Mouse (Mus musculus) CH12.LX (cell line): ENCODE results near the gene Ndrg2.

Experiments used
- CHD1 ChIP-seq: IDR thresholded peaks from 2 replicates; pipeline ENCODE4 v1.6.1; 2012; ENCODE audit warnings: low read depth, low read length, improper control_type of control experiment, inconsistent platforms
- CHD2 ChIP-seq: IDR thresholded peaks from 2 replicates; pipeline ENCODE4 v1.6.1; 2011; ENCODE audit warnings: low read length, improper control_type of control experiment
- CTCF ChIP-seq, 2 experiments: IDR thresholded peaks in 1 of 2; conservative IDR thresholded peaks in 1 of 2; 2 replicates each; pipeline ENCODE4 v1.5.1; 2011 to 2012; ENCODE audit warnings: low read depth in 2 of 2, low read length in 2 of 2, improper control_type of control experiment in 1 of 2, inconsistent platforms in 1 of 2, mild to moderate bottlenecking in 1 of 2, moderate library complexity in 1 of 2
- EP300 ChIP-seq: IDR thresholded peaks from 2 replicates; pipeline ENCODE4 v1.6.1; 2011; ENCODE audit warnings: low read length, improper control_type of control experiment
- JUND ChIP-seq: conservative IDR thresholded peaks from 2 replicates; pipeline ENCODE4 v1.6.1; 2011; ENCODE audit warnings: low read depth, low read length, improper control_type of control experiment
- MAX ChIP-seq: IDR thresholded peaks from 2 replicates; pipeline ENCODE4 v1.6.1; 2011; ENCODE audit warnings: low read length, improper control_type of control experiment
- NELFE ChIP-seq: IDR thresholded peaks from 2 replicates; pipeline ENCODE4 v1.6.1; 2011; ENCODE audit warnings: low read depth, low read length, improper control_type of control experiment
- NRF1 ChIP-seq: IDR thresholded peaks from 2 replicates; pipeline ENCODE4 v1.6.1; 2014; ENCODE audit warnings: low read depth, mild to moderate bottlenecking, inconsistent platforms, low read length, improper control_type of control experiment, moderate library complexity
- POLR2A ChIP-seq: IDR thresholded peaks from 2 replicates; pipeline ENCODE4 v1.6.1; 2011; ENCODE audit warnings: low read depth, mild to moderate bottlenecking, improper control_type of control experiment, low read length
- POLR2AphosphoS2 ChIP-seq: IDR thresholded peaks from 2 replicates; pipeline ENCODE4 v1.6.1; 2011; ENCODE audit warnings: low read depth, low read length, improper control_type of control experiment
- RAD21 ChIP-seq: IDR thresholded peaks from 2 replicates; pipeline ENCODE4 v1.6.1; 2011; ENCODE audit warnings: low read depth, mild to moderate bottlenecking, low read length, improper control_type of control experiment, moderate library complexity
- SIN3A ChIP-seq: IDR thresholded peaks from 2 replicates; pipeline ENCODE4 v1.6.1; 2012; ENCODE audit warnings: low read length, improper control_type of control experiment, inconsistent platforms
- USF2 ChIP-seq: conservative IDR thresholded peaks from 2 replicates; pipeline ENCODE4 v1.6.1; 2011; ENCODE audit warnings: low read depth, low read length, improper control_type of control experiment
- ZKSCAN1 ChIP-seq: IDR thresholded peaks from 2 replicates; pipeline ENCODE4 v1.6.1; 2012; ENCODE audit warnings: low read depth, inconsistent platforms, low read length, improper control_type of control experiment, borderline replicate concordance

GRCm38 (mm10) chr14:51913960-51914762 lies at the start of gene Ndrg2:
- no peak for TF ChIP-seq CHD2
- TF ChIP-seq RAD21, result no peak
- no peak for TF ChIP-seq POLR2A
- TF ChIP-seq EP300, result no peak
- TF ChIP-seq CTCF (conservative IDR thresholded peaks at IDR 0.05 in 1 of 2, IDR thresholded peaks at IDR 0.05 in 1 of 2; ENCODE audit: low read depth in 2 of 2, low read length in 2 of 2), result no peak
- no peak for TF ChIP-seq USF2
- no peak for TF ChIP-seq POLR2AphosphoS2
- no peak for TF ChIP-seq MAX
- TF ChIP-seq NELFE, result no peak
- no peak for TF ChIP-seq JUND
- no peak for TF ChIP-seq NRF1
- TF ChIP-seq ZKSCAN1, result no peak
- TF ChIP-seq CHD1, result no peak
- TF ChIP-seq SIN3A, result no peak
